Comparison of ENCODE assay signal across 8 mouse cellular contexts in genomic region chr7:73655787-73656423, GRCm38 (mm10).
A peak's percentile ranks its signal among the peaks of the same experiment; 100 is the strongest.
DNase-seq lines count a peak whose midpoint lies in the region; ATAC-seq and TF ChIP-seq lines count a peak whose summit lies in the region.

No protein-coding gene starts in this region.

- no peak overlapping the region for H3K27ac ChIP-seq in intestine, embryonic 14.5 days (ENCODE audit: low read depth)
- no peak overlapping the region for H3K27ac ChIP-seq in intestine, embryonic 16.5 days (ENCODE audit: low read length)
- H3K27ac ChIP-seq in cortical plate, adult 2 months (ENCODE audit: insufficient read depth, low read length) = no peak overlapping the region
- no peak overlapping the region for H3K27ac ChIP-seq in midbrain, embryonic 14.5 days (replicated peaks; ENCODE audit: low read depth, low read length)

- DNase-seq in intestine, embryonic 14.5 days (ENCODE audit: low spot score) = peak; percentile 93
- peak; percentile 75 for DNase-seq in R1 (ENCODE audit: low read depth, low spot score)
- peak; percentile 71 to 80 for DNase-seq in heart, postnatal 36 days
- peak; percentile 69 to 81 for DNase-seq in left cerebral cortex, postnatal 14 days (ENCODE audit: low spot score in 2 of 2)
- DNase-seq in midbrain, embryonic 14.5 days = peak; percentile 90
- DNase-seq in thymus, postnatal 0 days (ENCODE audit: low spot score) = peak; percentile 50

- no peaks in the 10 kb centered on the region for H3K27me3 ChIP-seq in intestine, embryonic 14.5 days (replicated peaks; ENCODE audit: control insufficient read depth, insufficient read depth, low read length)
- H3K27me3 ChIP-seq in intestine, embryonic 16.5 days (replicated peaks; ENCODE audit: control insufficient read depth, insufficient read depth, low read length) = no peaks in the 10 kb centered on the region
- H3K27me3 ChIP-seq in midbrain, embryonic 14.5 days (ENCODE audit: control insufficient read depth, insufficient read depth, low read length) = 0 out of 2 replicates have a peak, but pooled peaks cover 3% of the 10 kb centered on the region

- H3K4me3 ChIP-seq in intestine, embryonic 14.5 days (ENCODE audit: low read depth, low read length) = no peak overlapping the region
- H3K4me3 ChIP-seq in intestine, embryonic 16.5 days (ENCODE audit: low read length) = no peak overlapping the region
- no peak overlapping the region for H3K4me3 ChIP-seq in cortical plate, adult 2 months (ENCODE audit: insufficient read depth, low read length)
- no peak overlapping the region for H3K4me3 ChIP-seq in midbrain, embryonic 14.5 days (replicated peaks; ENCODE audit: low read depth, low read length)

- no peak for TF ChIP-seq POLR2A in cortical plate, adult 2 months (IDR thresholded peaks at IDR 0.05; ENCODE audit: extremely low read depth, insufficient read depth, low read length)

- no peaks in the 10 kb centered on the region for H3K36me3 ChIP-seq in intestine, embryonic 14.5 days (ENCODE audit: control insufficient read depth, insufficient read depth, low read length)
- no peaks in the 10 kb centered on the region for H3K36me3 ChIP-seq in intestine, embryonic 16.5 days (ENCODE audit: control insufficient read depth, insufficient read depth, low read length)
- no peaks in the 10 kb centered on the region for H3K36me3 ChIP-seq in midbrain, embryonic 14.5 days (ENCODE audit: control insufficient read depth, insufficient read depth, low read length)

- intact Hi-C loops in heart, postnatal 36 days (cut with DNase I) = loop anchor here (1.0 to 10.0 kb wide), 7 partner anchors 59 to 698 kb away; partner anchors contain the start of gene St8sia2
- intact Hi-C loops in left cerebral cortex, postnatal 14 days (cut with DNase I) = loop anchor here (2.0 to 10.0 kb wide), 6 partner anchors 81 to 699 kb away; partner anchors contain the start of gene St8sia2

- 0 out of 2 replicates have a peak, but pooled peaks cover 6% of the 10 kb centered on the region for H3K4me1 ChIP-seq in intestine, embryonic 14.5 days (replicated peaks; ENCODE audit: control insufficient read depth, insufficient read depth, low read length)
- H3K4me1 ChIP-seq in intestine, embryonic 16.5 days (ENCODE audit: control insufficient read depth, insufficient read depth, low read length) = no peaks in the 10 kb centered on the region
- H3K4me1 ChIP-seq in cortical plate, adult 2 months (ENCODE audit: control insufficient read depth, insufficient read depth, low read length) = no peaks in the 10 kb centered on the region
- no peaks in the 10 kb centered on the region for H3K4me1 ChIP-seq in midbrain, embryonic 14.5 days (ENCODE audit: control insufficient read depth, insufficient read depth, low read length)

- TF ChIP-seq CTCF in cortical plate, adult 2 months (IDR thresholded peaks at IDR 0.05; ENCODE audit: extremely low read depth, insufficient read depth, low read length) = peak; percentile 83

- no peak overlapping the region for H3K4me2 ChIP-seq in intestine, embryonic 14.5 days (ENCODE audit: low read length)
- no peak overlapping the region for H3K4me2 ChIP-seq in intestine, embryonic 16.5 days (ENCODE audit: low read depth, low read length)
- no peak overlapping the region for H3K4me2 ChIP-seq in midbrain, embryonic 14.5 days (ENCODE audit: low read length)

- no peak overlapping the region for H3K9ac ChIP-seq in intestine, embryonic 14.5 days (ENCODE audit: low read length)
- H3K9ac ChIP-seq in intestine, embryonic 16.5 days (ENCODE audit: low read depth, low read length) = no peak overlapping the region
- H3K9ac ChIP-seq in midbrain, embryonic 14.5 days (replicated peaks; ENCODE audit: low read length) = no peak overlapping the region

- no peaks in the 10 kb centered on the region for H3K9me3 ChIP-seq in intestine, embryonic 14.5 days (ENCODE audit: control insufficient read depth, low read length)
- H3K9me3 ChIP-seq in intestine, embryonic 16.5 days (ENCODE audit: control insufficient read depth, low read length) = no peaks in the 10 kb centered on the region
- no peaks in the 10 kb centered on the region for H3K9me3 ChIP-seq in midbrain, embryonic 14.5 days (ENCODE audit: control insufficient read depth, low read length)

- WGBS in intestine, embryonic 14.5 days = 24% methylated on average over 5 of the region's 5 CpGs
- WGBS in intestine, embryonic 16.5 days = 21% methylated on average over 5 of the region's 5 CpGs
- WGBS in midbrain, embryonic 14.5 days = 24% methylated on average over 5 of the region's 5 CpGs

- ATAC-seq in intestine, embryonic 14.5 days (replicated peaks; ENCODE audit: low FRiP score, low TSS enrichment, low read depth) = no peak
- no peak for ATAC-seq in intestine, embryonic 16.5 days
- ATAC-seq in midbrain, embryonic 14.5 days (ENCODE audit: low FRiP score, low TSS enrichment) = no peak; the same call in 1 of the 2 replicates
